Mouse (Mus musculus): ENCODE data around the gene Fkbp5.

- TF ChIP-seq CTCF (IDR thresholded peaks at IDR 0.05; ENCODE audit: low read depth) (no peak), EP300 (IDR thresholded peaks at IDR 0.05; ENCODE audit: low read depth) (no peak)
Observed at GRCm38 (mm10) chr17:28361921-28362652, 155.2 kb downstream of the Fkbp5 start.
